Mouse (Mus musculus) kidney, postnatal 14 days (tissue): Measurements from ENCODE around the gene Lmo1.
"Not testable (repeated sequence)": the region's sequence is repeated elsewhere in the genome, so short reads cannot be mapped to it uniquely, and the experiment has no call there.

ENCODE experiments used
- DNase-seq: peaks from one replicate; pipeline ENCODE4 v3.0.0; 2022; ENCODE audit warnings: mixed read lengths

The Lmo1 gene

GRCm38 (mm10) chr7:109104894-109105293 is 70.1 kb downstream of the Lmo1 start:
- DNase-seq, result no peak

- DNase-seq, result no peak
Observed at GRCm38 (mm10) chr7:109101167-109101566, 73.8 kb downstream of the Lmo1 start.

DNA sequence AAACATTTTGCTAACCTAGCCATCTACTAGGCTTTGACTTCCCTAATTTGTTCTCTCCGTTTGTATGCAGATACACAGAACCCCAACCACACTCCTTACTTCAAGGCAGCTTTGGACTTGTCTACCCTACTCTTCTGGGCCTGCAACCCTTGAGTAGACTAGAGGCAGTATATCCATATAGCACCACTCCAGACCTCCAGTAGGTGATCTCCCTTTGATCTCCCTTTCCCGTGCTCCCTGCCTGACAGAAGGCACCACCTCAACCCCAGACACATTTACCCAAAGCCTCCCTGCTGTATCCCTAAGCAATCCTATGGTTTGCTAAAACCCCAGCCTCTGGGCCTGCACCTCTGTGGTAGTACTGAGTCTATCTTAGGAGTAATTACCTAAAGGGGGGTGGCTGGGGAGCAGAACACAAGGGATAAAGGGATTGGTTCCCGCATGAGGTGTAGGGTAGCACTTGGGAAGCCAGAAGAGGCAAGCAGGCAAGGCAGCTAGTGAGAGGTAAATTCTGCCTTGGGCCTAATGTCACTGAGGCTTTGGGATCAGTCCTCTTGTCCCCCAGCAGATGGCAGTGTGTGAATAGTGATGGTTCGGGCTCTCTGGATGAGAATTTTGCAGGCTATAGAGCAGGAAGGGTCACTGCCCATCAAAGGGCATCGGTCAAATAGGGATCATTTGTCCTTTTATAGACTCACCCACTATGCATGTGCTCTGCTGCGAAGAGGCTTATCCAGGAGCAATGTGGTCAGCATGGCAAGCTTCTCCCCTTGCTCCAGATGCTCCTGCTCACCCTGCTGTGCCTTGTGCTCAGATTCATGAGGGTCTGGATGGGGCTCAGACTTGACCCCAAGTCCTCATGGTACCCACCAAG is 76.6 kb downstream of the Lmo1 start:
- DNase-seq, result peak; percentile 21

DNA sequence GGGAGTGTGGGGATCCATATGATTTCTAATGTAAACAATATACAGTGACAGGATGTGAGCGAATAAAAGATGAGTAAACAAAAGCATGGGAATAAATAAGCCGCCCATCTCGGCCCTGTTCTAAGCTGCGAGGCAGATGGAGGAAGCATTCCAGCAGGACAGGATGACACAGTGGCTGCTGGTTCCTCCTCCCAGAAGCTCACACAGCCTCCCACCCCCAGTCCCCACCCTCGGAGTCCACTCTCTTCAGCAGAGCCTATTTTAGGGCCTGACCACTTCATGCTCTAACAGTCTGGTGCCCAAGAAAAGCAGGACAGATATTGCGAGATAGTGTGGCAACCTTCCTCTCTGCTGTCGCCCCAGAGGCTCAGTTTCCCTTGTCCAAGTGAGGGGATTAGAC is 77.8 kb downstream of the Lmo1 start:
- DNase-seq, result no peak

- DNase-seq, result no peak
Observed at GRCm38 (mm10) chr7:109096618-109097017, 78.4 kb downstream of the Lmo1 start.

DNA sequence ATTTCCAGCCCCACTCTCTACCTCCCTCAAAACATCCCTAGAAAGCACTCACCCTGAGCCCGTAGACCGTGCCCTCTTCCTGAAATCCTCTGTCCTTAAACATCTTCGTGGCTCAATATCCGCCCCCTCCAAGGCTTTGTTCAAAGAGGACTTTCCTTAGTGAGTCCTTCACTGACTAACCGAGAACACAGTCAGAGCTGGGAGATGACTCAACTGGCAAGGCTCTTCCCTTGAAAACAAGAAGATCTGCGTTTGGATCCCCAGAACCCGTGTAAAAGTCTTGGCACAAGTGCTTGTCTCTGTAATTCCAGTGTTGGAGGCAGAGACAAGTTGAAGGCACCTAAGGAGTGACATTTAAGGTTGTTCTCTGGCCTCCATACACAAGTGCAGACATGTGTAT is 80.7 kb downstream of the Lmo1 start:
- DNase-seq, result no peak

GRCm38 (mm10) chr7:109091316-109091715 is 83.7 kb downstream of the Lmo1 start:
- not testable (repeated sequence) for DNase-seq
